Mouse (Mus musculus) common myeloid progenitor, adult 5-6 weeks (primary cell): ENCODE results near the gene Kdm5a. TPM values are rescaled to one million over a fixed set of nuclear protein-coding genes. Genes with fewer than 3 reads are reported as not detected.

Experiments
- ATAC-seq: replicated peaks from 2 replicates; pipeline ENCODE4 v1.8.0; 2016; ENCODE audit warnings: low read depth, mild to moderate bottlenecking, moderate TSS enrichment, inconsistent platforms; ENCODE audit not compliant: poor library complexity, severe bottlenecking
- total RNA-seq: library from RNA; stranded (forward); fragments of 200-1000, 187-1606 nt; gene quantifications from 2 replicates; pipeline ENCODE4 v1.2.3, GENCODE M21; 2017

Gene Kdm5a
- total RNA-seq, 1 experiment from 2014 or later = 155 TPM

DNA sequence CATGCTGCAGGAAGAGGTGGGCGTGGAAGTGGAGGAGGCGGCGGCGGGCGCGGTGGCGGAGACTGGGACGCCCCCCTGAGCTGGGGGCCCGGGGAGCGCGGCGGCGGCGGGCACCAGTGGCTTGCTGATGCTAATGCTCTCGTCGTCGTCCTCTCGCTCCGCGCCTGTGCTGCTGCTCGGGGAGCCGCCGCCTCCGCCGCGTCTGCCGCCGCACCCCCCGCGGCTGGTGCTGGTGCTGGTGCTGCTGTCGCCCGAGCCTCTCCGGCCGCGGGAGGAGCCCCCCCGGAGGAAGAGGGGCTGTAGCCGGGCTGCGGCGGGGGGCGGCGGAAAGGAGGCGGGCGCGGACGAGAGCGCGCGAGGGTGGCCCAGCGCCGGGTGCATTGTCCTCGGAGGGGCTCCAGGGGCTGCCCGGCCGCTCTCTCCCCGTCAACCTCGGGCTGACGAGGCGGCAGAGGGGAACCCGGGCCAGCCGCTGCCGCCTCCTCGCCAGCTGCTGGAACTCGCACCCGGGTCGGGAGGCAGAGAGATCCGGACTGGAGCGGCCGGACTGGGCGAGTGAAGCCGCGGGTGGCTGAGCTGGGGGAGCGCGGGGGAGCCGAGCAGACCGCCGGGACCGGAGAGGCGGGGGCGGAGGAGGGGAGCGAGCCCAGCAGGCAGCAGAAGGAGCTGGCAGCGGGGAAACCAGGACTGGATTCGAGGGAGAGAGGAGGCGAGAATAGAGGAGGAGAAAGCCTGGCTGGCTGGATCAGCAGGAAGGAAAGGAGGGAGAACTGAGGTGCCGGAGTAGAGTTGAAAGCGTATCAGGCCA is 129.7 kb downstream of the Kdm5a start, which contains the start of gene Tmem121b:
Tmem121b (minus strand) TSS at position 434 of the 808 bp plus-strand sequence.
- ATAC-seq = peak; percentile 23

Other genes with a start within 250 kb of the Kdm5a start
- not detected in 2 replicates for gene D330020A13Rik, start 69.8 kb upstream of the Kdm5a start, total RNA-seq
- gene B4galnt3, start 69.6 kb upstream of the Kdm5a start, total RNA-seq = not detected in 2 replicates
- gene Ccdc77, start 250 bp downstream of the Kdm5a start, total RNA-seq = 36.1 and 59.4 TPM in 2 replicates
- gene Il17ra, start 99.1 kb downstream of the Kdm5a start, total RNA-seq = 29.6 and 31.8 TPM in 2 replicates
- 0.53 and 0.73 TPM in 2 replicates for gene Tmem121b, start 129.7 kb downstream of the Kdm5a start, total RNA-seq
- gene Hdhd5, start 167.2 kb downstream of the Kdm5a start, total RNA-seq = 11.6 and 15.0 TPM in 2 replicates